Mouse (Mus musculus) ES-Bruce4 (cell line): ENCODE data around the gene Eea1.

Experiments used
- CTCF ChIP-seq: IDR thresholded peaks from one replicate; pipeline ENCODE4 v1.8.1; 2011; ENCODE audit warnings: low read depth, low read length
- EP300 ChIP-seq: IDR thresholded peaks from 2 replicates; pipeline ENCODE4 v1.6.1; 2011; ENCODE audit warnings: low read depth, low read length; ENCODE audit not compliant: insufficient read depth
- POLR2A ChIP-seq: IDR thresholded peaks from one replicate; pipeline ENCODE4 v1.8.1; 2011; ENCODE audit warnings: low read length; ENCODE audit not compliant: insufficient read depth

GRCm38 (mm10) chr10:95911016-95911415 is 29.4 kb upstream of the Eea1 start:
- TF ChIP-seq EP300 (no peak), POLR2A (no peak), CTCF (no peak)
